Mouse (Mus musculus) thymus, postnatal 36 days (tissue): ENCODE measurements around the gene Gm128.
"Not testable (repeated sequence)": the region's sequence is repeated elsewhere in the genome, so short reads cannot be mapped to it uniquely, and the experiment has no call there.

Experiments used
- DNase-seq, 2 experiments: peaks; one replicate each; pipeline ENCODE4 v3.0.0; 2022; ENCODE audit warnings: mixed read lengths in 2 of 2

Gene Gm128

GRCm38 (mm10) chr3:95230495-95231297 is 10.7 kb downstream of the Gm128 start:
- peak; percentile 47 to 68 for DNase-seq

- DNase-seq: peak; percentile 44 to 53
Observed at GRCm38 (mm10) chr3:95229781-95230494, 11.5 kb downstream of the Gm128 start.

GRCm38 (mm10) chr3:95228894-95229780 is 12.3 kb downstream of the Gm128 start:
- DNase-seq: peak; percentile 56 to 62

- DNase-seq: peak; percentile 91 to 95
Observed at GRCm38 (mm10) chr3:95228148-95228893, 13.1 kb downstream of the Gm128 start, which contains the start of gene Cdc42se1. Gene Cdc42se1 (plus strand): TSS chr3:95228732.

GRCm38 (mm10) chr3:95227214-95227613 is 14.2 kb downstream of the Gm128 start:
- DNase-seq: no peak

- DNase-seq: no peak
Observed at GRCm38 (mm10) chr3:95224295-95224694, 17.1 kb downstream of the Gm128 start.

GRCm38 (mm10) chr3:95223041-95223440 is 18.4 kb downstream of the Gm128 start:
- DNase-seq: no peak

- peak in 1 of 2 experiments; percentile 33 for DNase-seq
Observed at GRCm38 (mm10) chr3:95218466-95219137, 22.8 kb downstream of the Gm128 start.

- peak; percentile 96 to 97 for DNase-seq
Observed at GRCm38 (mm10) chr3:95217255-95218134, 23.9 kb downstream of the Gm128 start, which contains the start of gene Gabpb2. Gene Gabpb2 (minus strand): TSS chr3:95217916.

GRCm38 (mm10) chr3:95216655-95217254 is 24.6 kb downstream of the Gm128 start:
- DNase-seq: no peak

- DNase-seq: no peak
Observed at GRCm38 (mm10) chr3:95213609-95213975, 27.8 kb downstream of the Gm128 start.

- DNase-seq: not testable (repeated sequence)
Observed at GRCm38 (mm10) chr3:95212889-95213608, 28.3 kb downstream of the Gm128 start.

- DNase-seq: peak; percentile 38 to 62
Observed at GRCm38 (mm10) chr3:95210585-95210984, 30.8 kb downstream of the Gm128 start.

GRCm38 (mm10) chr3:95208286-95208685 is 33.1 kb downstream of the Gm128 start:
- no peak for DNase-seq

- DNase-seq: no peak
Observed at GRCm38 (mm10) chr3:95203880-95204279, 37.5 kb downstream of the Gm128 start.

GRCm38 (mm10) chr3:95200562-95200961 is 40.8 kb downstream of the Gm128 start:
- DNase-seq: no peak

GRCm38 (mm10) chr3:95200132-95200531 is 41.3 kb downstream of the Gm128 start:
- DNase-seq: no peak

GRCm38 (mm10) chr3:95199101-95199500 is 42.3 kb downstream of the Gm128 start:
- DNase-seq: no peak

- no peak for DNase-seq
Observed at GRCm38 (mm10) chr3:95195772-95196171, 45.6 kb downstream of the Gm128 start.
